Mouse (Mus musculus) C2C12 (cell line): Measurements from ENCODE around the gene Spry2.

Experiments
- CEBPB ChIP-seq: IDR thresholded peaks from one replicate; pipeline ENCODE4 v1.6.1; 2011; ENCODE audit warnings: low read depth, mild to moderate bottlenecking, control low read depth, moderate library complexity
- CTCF ChIP-seq: IDR thresholded peaks from one replicate; pipeline ENCODE4 v1.5.1; 2011; ENCODE audit not compliant: control insufficient read depth, insufficient read depth, insufficient read length
- FOSL1 ChIP-seq: IDR thresholded peaks from one replicate; pipeline ENCODE4 v1.8.0; 2011; ENCODE audit warnings: mild to moderate bottlenecking, low read length; ENCODE audit not compliant: poor library complexity, insufficient read depth, severe bottlenecking
- MAX ChIP-seq: IDR thresholded peaks from one replicate; pipeline ENCODE4 v1.6.1; 2011; ENCODE audit warnings: mild to moderate bottlenecking, control low read depth
- MYOD1 ChIP-seq: IDR thresholded peaks from one replicate; pipeline ENCODE4 v1.6.1; 2011; ENCODE audit warnings: low read depth; ENCODE audit not compliant: control insufficient read depth, insufficient read length
- MYOG ChIP-seq: IDR thresholded peaks from one replicate; pipeline ENCODE4 v1.6.1; 2011; ENCODE audit not compliant: control insufficient read depth, insufficient read length; ENCODE audit errors: extremely low read depth
- USF1 ChIP-seq: IDR thresholded peaks from one replicate; pipeline ENCODE4 v1.6.1; 2011; ENCODE audit warnings: low read depth, mild to moderate bottlenecking, control low read depth, moderate library complexity

DNA sequence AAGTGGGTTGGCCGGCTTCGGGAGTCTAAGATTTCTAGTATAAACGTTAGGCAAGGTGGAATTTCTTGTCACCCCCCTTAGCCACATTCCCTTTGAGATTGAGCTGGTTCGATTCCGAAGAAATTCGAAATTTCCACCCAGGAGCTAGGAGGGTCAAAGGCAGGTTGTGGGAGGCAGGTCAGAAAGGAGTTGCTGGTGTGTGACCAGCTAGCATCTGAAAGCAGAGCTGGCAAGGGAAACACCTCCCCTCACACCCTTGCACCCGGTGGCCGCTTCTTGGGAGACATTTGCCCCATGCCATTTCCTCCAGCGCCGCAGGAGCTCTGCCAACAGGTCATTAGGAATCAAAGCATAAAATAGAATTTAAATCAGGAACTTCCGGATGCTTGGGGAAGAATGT lies 2.5 kb upstream of the Spry2 start:
- no peak for TF ChIP-seq MYOG
- no peak for TF ChIP-seq CTCF
- TF ChIP-seq MAX, result no peak
- TF ChIP-seq USF1, result no peak
- TF ChIP-seq MYOD1, result no peak
- no peak for TF ChIP-seq CEBPB
- TF ChIP-seq FOSL1, result no peak
